Mouse (Mus musculus) cerebellum, postnatal 25 days (tissue): ENCODE measurements at regions not wholly inside any gene's neighbourhood (a gene's known extent, or its start where the extent isn't known, plus 50 kb on each side); places are given as distances from the start of the nearest gene placed in this dataset.

Experiments
- DNase-seq, 2 experiments: peaks; one replicate each; pipeline ENCODE4 v3.0.0; 2021; ENCODE audit warnings: mixed read lengths in 2 of 2

DNA sequence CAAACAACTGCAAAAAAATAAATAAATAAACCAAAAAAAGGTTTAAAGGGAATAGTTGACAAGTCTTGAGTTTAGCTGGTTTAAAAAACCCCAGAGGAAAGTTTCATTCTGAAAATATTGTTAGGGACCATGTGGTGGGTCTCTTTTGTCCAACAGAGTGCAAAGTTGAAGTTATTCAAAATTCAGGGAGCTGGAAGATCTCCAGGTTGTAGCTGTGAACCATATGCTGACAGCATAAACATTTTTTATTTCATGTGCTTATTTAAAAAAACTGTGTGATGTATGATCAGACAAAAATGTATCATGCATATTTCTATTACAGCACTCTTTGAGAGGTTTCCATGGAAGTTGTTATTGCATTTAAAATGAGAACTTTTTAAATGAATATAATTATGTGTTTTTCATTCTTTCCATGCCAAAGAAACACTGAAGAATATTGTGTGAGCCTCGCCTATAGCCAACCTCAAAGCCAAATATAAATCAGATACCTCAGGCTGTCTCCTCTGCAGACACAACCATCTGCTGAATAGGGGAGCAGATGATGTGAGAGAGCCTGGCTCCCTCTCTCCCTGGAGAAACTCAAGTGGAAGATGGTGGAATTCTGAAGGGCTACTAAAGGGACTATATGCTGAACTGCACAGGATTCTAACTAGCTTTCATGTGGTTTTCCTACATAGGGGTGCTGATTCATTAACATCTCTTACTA lies 413.4 kb upstream of the Impad1 start:
- peak in 1 of 2 experiments; percentile 19 for DNase-seq

DNA sequence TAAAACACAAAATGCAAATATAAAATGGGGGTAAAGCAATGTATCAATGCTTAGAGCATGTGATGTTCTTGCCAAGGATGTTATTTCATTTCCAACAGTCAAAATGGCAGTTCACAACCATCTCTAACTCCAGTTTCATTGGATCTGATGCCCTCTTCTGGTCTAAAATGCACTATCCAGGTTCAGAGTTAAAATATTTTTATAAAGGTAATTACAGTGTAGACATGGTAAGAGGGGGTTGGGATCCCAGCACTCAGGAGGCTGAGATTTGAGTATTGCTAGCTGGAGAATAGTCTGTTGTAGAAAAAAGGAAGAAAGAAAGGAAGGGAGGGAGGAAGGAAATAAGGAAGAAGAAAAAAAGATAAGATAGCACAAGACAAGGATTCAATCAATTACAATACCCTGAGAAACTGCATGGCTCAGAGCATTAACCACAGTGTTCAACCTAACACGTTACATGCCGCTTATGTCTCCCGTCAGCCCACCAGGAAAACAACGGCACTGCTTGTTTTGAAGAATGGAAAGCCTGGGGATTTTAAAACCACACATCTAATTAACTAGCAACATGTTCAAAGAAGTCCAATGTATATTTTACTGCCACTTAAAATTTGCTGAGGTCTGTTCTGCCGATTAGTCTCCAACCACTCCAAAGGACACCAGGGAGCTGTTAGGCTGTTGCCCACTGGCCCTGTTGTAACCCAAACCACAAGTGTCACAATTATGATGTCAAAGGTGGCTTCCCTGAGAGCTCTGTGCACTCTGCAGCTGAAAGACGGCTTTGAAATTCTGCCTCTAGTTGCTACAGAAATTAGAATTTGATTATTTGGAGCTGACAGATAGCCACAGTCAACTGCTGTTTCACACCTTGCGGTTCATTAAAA lies 412.4 kb upstream of the Impad1 start:
- no peak for DNase-seq

DNA sequence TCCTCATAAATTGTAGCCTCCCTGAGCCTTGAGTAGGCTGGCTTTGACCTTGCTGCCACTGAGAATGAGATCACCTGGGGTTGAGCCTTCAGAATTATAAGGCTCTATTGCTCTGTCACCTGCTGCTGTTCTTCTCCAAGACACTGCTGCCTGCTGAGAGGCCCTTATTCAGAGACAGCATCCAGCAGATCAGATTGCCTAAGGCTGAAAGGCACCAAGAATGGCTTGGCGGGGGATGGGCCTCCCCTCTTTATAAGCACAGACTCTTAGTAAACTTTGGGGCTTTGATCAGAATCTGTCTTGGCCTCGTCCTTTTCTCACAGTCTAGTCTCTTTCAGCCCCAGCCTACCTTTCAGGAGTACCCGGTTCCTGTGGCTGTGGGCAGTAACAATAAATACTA lies 401.1 kb upstream of the Impad1 start:
- no peak for DNase-seq

DNA sequence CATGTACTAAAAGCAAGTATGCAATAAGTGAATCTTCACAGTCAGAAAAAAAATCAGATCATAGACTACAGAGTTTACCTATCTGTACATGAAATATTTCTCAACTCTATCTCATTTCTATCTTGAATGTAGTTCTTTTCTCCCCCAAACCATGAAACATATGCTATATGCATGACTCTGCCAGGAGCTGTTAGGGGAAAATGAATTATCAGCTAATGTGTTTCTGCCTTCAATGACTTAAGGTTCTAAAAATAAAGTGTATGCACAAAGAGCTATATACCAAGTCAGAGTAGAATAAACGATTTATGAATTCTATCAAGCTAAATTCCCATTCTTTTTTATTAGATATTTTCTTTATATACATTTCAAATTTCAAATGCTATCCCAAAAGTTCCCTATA lies 388.4 kb upstream of the Impad1 start:
- DNase-seq, result no peak

DNA sequence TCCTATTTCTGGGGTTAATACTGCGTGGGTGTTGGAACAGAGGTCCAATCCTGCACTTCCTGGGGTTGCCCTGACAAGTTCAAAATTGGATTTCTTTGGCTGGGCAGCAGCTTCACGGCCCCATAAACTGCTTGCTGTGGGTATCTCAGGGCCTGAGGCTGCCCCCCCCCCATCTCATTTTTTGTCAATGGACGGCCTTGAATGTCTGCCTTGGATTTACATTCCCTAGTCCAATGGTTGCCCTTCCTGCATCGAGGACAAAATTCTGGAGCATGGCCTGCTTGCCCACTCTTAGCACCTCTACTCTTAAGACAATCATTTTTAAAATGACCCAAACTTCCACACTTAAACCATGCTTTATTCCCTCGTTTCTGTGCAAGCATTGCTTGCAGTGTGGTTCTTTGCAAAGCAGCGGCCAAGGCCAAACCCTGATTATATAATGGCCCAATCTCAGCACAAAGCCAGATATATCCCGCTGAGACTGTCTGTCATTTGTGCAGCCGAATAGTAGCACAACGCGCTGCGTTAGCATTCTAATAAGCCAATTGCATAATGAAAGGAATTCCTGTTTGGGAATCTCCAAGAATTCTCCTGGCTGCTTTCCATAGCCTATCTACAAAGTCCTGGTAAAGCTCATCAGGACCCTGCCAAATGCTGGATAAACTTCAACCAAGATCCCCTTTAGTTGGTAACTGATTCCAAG lies 386.0 kb upstream of the Impad1 start:
- DNase-seq, result peak; percentile 43 to 57

DNA sequence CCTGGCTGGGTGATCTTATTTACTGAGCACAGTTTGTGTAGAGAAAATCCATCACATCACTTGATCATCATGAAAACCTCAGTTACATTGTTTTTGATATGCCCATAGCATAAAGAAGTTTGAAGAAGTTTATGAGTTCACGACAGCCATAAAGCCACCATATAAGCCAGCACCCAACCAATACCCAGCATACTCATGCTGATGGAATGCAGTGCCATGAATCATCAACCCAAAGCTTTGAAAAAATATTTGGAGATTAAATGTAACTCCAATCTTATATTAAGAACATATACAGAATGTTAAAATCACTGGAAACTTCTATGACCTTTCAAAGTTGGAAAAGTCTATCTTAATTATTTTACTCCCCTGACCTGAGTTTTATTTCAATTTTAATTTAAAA lies 372.1 kb upstream of the Impad1 start:
- no peak for DNase-seq

DNA sequence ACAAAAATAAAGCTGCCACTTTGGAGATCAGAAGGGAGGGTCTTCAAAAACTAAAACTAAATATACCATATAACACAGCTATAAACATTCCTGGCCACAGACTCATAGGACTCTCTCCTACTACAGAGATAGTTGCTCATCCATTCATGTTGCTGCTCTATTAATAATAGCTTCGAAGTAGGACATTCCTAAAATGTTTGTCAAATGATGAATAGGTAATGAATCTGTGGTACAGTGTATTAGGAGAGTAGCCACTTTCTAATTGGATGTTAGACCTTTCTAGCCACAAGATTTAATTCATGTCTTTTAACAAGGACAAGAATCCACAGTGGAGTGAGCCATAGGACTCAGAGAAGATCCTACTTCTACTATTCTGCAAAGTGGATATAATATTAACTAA lies 367.8 kb upstream of the Impad1 start:
- DNase-seq, result no peak

DNA sequence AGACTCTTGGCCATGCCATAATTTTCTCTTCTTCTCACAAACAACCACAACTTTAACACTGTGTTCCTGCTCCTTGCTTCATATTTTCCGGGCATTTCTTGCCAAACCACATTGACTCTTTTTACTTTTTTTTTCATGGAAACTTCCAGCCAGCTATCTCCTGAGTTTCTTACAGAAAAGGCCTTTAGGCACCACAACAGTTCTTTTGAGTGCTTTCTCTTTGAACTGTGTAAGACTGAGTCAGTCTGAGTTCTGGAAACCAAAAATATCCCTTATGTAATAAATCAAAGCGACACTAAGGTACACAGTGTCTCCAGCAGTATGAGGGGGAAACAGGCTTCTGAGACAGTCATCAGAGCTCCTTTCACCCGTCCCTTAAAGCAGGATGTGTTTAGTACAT lies 337.6 kb upstream of the Impad1 start:
- no peak for DNase-seq

DNA sequence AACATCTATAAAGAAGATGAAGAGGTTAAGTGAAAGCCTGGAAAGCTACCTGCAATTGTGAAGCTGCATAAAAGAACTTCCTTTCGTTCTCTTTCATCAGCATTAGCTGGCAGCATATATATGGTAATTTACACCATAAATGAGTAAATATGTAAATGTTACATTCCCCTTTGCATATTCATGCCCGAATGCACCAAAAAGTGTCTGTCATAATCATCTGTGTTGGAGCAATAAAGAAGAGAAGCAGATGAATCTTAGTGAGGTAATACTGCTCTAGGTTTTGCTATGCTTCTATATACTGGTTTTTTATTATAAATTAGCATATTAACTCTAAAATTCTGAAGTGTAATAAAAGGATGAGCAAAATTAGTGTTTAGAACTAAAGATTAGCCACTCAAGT lies 332.9 kb upstream of the Impad1 start:
- no peak for DNase-seq

DNA sequence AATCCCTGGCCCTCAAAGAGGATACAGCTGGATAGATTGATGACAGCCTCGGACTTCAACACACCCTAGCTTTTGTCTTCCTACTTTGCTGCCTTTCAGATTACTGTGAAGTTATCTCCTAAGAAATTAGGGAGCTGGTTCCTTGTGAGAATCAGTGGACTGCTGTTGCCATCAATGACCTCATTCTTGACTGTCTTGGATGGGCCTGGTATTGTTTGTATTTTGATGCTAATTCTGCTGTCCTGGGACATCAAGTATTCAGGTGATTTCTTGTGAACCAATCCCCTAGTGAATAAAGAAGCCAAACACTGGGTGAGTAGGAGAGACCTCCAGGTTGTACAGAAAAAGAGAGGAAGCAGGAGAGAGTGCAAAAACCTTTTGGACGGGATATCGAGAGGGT lies 305.3 kb upstream of the Impad1 start:
- no peak for DNase-seq

DNA sequence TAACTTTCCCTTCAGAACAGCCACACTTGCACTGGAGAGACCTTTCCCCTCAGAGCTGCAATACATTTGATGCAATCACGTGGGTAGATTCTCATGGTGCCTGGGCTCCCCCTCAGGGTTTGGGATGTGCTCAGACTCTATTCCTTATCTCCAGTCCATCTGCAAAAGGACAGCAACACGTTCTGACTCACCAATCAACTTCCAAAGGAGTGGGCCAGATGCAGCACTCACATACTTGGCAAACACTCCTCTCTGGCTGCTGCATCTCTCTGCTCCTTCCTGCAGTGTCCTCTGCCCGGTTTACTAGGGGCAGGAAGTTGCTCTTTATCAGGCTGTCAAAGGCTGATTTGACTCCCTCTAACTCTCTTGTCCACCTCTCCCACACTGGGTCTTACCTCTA lies 285.6 kb upstream of the Impad1 start:
- no peak for DNase-seq

DNA sequence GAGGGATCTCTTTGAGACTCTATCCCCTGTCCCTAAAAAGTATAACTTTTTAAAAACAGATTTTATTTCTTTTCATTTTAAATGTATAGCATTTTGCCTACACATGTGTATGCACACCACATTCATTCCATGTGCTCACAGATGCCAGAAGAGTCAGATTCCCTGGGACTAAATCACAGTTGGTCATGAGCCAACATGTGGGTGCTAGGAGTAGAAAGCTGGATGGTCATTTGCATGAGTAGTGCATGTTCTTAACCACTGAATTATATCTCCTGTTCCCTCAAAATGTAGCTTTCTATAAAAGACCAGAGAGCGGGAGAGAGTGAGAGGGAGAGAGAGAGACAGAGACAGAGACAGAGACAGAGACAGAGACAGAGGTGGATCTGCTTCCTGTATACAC lies 281.6 kb upstream of the Impad1 start:
- no peak for DNase-seq

DNA sequence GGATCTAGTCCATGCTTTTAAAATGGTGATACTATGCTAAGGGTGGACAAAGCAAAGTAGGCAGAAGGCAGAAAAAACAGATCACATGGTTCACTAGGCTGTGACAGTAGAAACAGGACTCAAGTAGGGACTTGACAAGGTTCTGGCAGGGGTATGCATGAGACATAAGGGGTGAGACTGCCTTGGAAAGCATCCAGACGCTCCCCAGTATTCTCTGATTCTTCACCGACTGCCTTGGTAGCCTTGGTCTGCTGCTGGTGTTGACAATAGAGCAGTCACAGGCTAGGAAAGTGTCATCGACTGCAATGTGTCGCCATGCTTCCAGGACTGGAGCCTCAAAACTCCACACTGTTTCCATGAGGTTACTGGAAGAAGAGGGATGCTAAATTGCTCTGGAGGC lies 278.1 kb upstream of the Impad1 start:
- no peak for DNase-seq

DNA sequence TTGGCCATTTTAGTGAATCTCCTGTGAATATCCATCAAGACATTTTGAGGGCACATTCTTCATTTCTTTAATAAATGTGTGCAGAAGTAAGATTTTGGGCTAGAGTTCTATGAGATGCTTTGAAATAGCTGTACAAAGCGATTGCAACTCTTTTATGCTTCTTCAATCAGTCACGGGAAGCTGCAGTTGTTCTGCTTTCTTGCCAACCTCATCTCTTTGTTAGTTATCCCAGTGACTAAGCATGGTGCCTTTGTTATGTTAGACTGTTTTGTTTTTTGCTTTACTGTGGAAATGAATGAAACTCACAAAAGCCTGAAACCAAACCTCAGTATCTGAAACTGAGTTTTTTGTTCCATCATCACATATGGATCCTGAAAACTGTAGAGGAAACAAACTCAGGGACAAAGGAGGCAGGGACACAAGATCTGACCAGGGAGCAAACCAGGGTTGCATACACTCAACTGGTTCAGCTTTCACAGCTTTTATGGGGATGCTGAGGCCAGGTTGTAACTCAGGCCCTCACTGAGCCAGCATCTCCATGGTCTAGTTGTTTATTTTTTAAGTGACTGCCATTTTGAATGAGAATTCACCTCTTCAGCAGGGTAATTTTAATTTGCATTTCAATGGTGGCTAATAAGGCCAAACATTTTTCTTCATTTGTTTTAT lies 266.3 kb upstream of the Impad1 start:
- DNase-seq, result no peak

DNA sequence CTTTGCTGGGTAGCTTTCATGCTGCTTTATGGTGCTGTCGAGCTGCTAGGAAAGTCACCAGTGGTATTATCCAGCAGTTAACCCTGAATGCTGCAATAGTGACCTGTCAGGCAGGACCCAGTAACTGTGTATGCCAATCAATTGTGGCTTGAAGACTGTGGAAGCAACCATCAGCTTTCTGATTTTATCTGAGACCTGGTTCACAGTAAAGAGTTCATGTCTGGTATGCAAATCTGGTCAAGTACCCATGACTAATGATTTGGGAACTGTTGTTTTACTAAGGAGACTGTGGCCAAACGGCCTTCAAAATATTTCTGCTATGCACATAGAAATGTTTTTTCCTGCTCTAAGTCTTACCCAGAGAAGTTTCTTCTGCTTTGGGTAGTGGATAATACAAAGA lies 236.8 kb upstream of the Impad1 start:
- no peak for DNase-seq

DNA sequence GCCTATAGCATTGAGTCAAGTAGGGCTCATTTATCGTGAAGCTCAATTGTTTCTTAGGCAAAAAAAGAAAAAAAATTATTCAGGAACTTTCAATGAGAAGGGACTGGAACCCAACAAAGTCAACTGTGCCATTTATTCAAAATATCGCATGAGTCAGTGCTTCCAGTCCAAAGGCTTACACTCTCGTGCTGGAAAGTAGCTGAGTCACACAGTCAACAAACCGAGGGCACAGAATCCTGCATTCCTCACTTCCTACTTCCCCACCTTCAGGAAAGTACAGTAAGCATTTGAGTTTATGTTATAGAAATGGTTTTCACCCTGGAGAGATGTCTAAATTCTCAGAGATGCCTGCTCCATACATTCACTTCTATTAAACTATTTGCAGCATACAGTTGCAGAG lies 194.3 kb upstream of the Impad1 start:
- DNase-seq, result no peak

DNA sequence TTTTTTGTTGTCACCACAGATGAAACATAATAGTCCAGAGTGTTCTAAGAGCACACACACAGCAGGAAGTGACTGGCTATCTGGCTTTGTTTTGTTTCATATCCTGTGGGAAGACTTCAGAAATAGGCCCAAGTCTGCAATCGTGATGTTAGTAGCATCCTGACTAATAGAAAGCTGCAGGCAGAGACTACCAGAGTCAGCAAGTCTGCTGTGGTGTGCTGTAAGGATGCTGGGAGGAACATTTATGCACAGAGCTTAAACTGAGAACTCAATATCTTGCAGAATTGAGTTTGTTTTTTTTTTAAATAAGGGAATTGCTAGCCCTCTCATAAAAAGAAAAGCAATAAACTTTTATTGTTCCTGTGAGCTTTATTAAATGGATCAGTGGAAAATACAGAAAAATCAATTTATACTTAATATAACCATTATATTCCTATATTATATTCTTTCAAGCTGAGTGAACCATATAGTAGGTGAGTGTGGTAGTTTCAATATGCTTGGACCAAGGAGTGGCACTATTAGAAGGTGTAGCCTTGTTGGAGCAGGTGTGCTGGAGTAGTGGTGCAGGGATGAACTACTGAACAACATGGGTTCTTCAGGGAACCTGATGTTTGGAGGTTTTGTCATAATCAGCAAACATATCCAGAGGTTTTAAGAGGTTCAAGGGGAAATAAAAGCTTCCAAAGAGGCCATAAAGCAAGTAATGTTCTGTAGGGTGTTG lies 190.5 kb upstream of the Impad1 start:
- DNase-seq, result no peak

DNA sequence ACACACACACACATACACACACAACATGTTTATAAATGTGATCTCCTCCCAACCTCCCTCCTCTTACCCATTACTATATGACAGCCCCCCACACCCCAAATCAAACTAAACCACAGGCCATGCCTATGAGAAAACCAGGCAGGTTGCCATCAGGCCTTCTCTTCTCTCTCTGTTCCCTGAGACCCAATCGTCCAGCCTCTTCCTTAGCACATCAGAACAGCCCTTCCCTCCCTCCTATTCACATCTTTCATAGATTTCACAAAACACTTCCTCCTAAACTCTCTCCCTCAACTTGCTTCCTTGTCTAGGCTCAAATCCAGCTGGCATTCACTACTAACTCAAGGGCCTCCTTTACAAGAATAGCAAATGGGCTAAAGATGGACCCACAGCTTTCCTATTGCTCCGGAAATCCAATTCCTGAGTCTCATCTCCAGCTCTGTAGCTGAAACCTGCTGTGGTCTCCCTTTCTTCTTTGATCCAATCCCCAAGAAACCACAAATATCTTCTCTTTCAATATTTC lies 178.7 kb upstream of the Impad1 start:
- no peak for DNase-seq

DNA sequence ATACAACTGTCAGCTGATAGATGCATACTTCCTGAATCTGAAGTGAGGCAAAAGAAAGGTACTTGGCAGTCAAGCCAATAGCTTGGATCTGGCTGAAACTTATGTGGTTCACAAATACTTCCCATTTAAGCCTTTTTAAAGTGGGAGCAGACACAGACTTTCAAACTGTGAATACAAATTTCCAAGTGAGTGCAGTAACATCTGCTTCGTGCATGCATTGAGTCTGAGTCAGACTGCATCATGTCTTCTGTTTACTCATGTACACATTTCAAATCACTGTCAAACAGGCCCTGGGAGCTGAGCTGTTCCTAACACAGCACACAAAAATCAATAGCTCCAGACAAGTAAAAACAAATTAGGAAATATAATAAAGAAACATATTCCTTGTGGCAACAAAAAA lies 155.8 kb upstream of the Impad1 start:
- no peak for DNase-seq

DNA sequence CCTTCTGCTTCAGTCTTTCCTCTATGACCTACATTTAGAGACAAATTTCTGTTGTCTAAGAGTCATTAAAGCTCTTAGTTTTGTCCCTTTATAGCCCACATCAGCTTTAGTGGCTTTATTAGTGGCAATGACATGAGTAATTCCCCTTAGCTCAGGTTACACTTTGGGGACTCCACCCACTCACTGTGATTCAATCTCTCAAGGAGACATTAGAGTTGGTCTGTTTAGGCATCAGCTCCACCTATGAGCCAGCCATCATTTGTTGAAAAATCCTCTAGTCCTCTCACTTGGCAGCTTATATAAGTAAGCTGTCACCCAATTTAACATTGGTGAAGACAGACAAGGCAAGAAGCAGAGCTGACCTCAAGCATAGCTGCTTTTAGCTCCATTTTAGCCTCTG lies 151.3 kb upstream of the Impad1 start:
- DNase-seq, result no peak

DNA sequence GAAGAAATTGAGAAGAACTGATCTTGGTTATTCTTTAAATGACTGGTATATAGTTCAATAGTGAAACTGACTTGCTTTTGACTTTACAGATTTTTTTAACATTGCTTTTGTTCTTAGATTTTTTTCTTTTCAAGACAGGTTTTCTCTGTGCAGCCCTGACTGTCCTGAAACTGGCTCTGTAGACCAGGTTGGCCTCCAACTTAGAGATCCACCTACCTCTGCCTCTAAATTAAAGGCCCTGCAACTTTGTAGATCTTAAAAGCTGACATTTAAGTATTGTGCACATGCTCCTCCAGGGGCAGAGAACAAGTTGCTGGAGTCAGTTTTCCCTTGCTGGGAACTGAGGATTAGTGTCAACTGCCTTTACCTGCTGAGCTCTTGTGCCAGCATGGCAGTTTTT lies 132.6 kb upstream of the Impad1 start:
- no peak for DNase-seq

DNA sequence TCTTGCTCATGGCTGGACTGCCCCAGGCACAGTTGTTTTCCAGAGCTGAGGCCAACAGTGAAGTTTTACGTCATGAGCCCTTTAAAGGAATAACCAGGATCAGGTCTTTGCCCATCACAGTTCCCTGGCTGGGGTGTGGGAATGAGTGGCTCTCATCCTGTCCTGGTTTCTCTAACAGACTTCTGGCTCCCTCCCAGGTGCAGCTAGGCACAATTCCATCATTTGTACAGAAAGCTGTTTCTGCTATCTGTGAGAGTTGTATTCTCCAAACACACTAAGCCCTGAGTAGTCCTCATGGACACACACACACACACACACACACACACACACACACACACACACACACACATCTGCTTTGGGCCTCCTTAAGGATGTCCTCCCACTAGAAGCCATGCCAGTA lies 127.1 kb upstream of the Impad1 start:
- peak; percentile 34 to 53 for DNase-seq
